Mouse (Mus musculus) fat pad, adult 2 months (tissue): Measurements from ENCODE around the gene Spaca7.
"Not testable (repeated sequence)": the region's sequence is repeated elsewhere in the genome, so short reads cannot be mapped to it uniquely, and the experiment has no call there.

Experiments used
- DNase-seq: peaks from one replicate; pipeline ENCODE4 v3.0.0-alpha.2; 2011; ENCODE audit warnings: low read depth, low spot score; ENCODE audit errors: extremely low read depth

Gene Spaca7

DNA sequence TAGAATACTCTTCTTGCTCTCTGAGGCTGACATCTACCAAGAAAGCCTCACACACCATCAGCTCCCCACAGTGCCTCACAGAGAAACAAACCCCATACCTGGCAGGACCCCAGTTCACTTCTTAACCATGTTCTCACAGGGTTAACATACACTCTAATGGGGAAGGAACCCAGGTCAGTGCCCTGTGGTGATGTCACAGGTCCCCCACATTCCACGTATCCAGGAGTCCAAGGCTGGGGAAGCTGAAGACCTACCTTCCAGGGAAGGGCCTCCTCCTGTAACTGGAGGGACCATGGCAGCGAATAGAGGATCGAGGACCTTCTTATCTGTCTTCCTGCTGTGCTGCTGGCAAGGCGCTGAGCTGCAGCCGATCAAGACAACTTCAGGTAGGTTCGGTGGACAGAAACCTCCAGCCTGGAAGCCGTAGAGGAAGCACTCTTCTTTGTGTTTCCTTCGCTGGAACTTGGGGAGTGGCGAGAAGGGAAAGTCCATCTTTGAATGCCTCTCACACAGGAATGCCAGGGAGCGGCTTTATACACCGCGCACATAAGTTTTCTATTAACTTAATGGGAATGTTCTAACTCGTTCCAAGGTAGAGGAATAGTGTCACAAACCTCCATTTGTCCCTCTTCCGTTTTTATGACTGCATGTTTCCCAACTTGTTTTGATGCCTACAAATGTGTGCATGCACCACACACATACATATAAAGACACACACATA is at the start of gene Spaca7:
Spaca7 (plus strand) TSS at position 216 of the 721 bp plus-strand sequence.
- no peak for DNase-seq

GRCm38 (mm10) chr8:12524279-12524678 is 48.5 kb upstream of the Spaca7 start:
- no peak for DNase-seq

- no peak for DNase-seq
Measured at GRCm38 (mm10) chr8:12528659-12529058, 44.2 kb upstream of the Spaca7 start.

- DNase-seq = no peak
Measured at GRCm38 (mm10) chr8:12535617-12536016, 37.2 kb upstream of the Spaca7 start.

DNA sequence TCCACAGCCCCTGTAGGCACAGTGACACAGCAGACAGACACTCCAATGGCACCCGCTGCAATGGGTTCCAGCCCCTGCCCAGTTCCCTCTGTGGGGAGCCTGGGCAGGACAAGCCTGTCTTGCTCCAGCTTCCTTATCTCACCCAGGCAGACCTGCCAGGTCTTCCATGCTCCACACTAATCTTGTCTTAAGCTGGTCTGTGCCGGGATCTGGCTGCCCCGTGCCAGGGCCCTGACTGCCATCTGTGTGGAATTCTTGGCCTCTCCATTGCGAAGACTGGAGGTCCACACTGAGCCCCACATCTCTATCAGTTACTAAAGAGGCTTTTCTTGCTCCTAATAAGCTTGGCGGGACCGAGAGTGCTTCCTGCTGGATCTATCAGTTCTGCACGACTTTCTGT is 36.5 kb upstream of the Spaca7 start:
- DNase-seq = no peak

DNA sequence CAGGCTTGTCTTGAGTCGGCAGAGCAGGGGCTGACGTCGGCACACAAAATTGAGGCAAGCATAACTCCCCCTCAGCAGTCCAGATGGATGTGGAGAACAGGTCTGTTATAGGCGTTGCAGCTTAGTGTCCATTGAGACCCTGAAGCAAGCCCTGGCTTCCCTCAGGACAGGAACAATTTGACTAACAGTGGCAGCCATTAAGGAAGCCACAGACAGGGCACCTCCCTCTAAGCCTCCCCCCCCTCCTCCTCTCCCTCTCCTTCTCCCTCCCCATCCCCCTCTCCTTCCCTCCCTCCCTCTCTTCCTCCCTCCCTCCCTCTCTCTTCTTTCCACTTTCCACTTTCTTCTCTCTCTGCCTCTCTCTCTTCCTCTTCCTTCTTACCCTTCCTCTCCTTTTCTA is 27.6 kb upstream of the Spaca7 start:
- DNase-seq = no peak

DNA sequence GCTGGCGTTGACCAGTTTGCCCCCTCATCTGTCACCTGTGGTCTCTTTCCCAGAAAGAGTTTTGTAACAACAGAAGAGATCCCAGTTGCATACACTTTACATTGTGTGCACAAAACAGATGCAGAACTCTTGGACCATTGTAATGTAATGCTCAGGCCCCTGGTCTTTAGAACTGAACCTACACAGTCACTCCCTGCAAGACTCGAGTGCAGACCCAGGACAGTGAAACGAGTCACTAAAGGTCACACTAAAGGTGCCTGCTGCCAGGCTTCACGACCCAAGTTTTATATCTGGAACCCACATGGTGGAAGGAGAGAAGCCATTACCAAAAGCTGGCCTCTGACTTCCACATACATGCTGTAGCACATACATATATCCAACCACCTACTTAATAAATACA is 27.2 kb upstream of the Spaca7 start:
- DNase-seq = no peak

DNA sequence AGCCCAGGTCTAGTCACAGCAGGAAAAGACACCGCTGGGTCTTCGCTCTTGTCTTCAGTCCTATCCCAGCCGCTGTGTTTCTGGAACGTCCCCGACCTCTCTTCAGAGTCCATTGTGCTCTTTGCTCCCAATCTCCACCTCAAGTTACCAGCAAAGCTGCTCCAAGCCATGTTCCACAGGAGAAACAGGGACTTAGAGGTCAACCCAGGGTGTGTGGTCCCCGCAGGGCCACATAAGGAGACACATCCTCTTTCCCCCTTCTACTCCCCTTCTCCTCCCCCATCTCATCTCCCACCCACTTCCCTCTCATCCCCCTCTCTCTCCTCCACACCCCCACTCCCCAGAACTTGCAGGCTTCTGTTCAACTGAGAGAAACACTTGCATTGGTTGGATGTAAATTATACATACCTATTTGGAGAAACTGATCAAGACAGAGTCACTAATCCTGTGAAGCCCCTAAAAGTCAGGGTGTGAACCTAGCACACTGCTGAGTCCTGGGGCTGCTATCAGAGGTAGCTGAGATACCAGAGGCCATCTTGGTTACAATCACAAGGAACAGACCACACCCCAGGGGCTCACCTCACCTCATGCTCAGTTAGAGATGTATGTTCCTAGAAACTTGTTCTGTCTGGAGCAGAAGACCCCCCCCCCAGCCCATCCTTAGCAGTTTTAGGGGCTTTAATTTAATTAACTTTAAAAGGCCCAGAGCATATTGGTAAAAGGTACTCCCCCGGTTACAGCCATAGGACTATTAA is 25.2 kb upstream of the Spaca7 start:
- no peak for DNase-seq

DNA sequence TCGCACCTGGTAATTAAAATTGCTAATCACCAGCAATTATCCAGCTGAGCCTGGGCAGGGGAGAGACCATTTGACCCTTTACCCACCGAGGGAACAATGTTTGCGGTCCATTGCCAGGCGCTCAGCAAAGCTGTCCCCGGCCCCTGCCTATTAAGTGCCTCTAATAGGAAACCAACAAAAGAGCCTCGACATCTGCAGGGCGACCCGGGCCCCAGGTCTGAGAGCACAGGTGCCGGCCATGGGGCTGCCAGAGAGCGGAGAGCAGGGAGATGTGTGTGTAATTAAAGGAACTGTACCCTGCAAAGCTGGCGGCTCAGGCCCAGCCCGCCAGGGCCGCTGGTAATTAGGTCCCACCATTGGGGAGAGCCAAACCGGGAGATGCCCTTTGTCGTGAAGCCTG is 24.6 kb upstream of the Spaca7 start:
- no peak for DNase-seq

DNA sequence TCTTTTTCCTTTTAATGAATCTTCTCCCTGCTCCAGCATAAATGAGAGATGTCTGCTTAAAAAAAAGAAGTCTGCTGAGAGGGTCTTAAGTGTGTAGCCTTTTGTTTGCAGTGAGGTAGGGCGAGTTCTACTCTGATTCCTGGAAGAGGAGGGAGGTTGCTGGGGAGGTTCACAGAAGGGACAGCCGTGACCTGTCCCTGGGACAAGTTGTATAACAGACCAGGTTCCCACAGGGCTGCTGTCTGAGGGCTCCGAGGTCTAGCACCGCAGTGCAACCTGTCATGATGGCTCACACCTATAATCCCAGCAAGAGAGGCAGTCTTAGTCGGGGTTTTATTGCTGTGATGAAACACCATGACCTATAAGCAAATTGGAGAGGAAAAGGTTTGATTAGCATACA is 24.1 kb upstream of the Spaca7 start:
- DNase-seq = no peak

DNA sequence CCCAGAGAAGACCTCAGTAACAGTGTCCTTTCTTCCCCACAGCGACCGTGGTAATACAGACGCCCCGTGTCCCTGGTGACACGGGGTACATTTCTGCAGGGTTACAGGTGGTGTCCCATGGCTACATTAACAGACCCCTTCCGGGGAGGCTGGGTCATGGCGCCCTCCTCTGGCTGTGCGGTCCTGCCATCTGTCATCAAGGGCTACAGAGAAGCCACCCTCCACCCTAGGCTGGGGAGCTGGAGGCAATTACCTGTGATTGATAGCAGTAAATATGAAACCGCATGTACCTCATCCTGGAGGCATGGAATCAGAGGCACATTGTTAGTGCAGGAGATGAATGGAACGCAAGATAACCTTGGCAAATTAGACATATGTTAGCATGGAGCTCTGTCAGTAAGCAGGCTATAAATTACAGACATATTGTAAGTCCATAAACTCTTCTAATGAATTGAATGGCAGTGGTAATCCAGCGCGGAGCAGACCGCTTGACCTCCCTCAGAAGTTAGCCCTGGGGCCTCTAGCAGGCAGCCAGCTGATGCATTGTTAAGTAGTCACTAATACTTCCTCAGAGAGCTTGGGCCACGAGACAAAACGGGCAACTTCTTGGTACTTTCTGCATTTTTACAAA is 17.2 kb upstream of the Spaca7 start:
- no peak for DNase-seq

- no peak for DNase-seq
Measured at GRCm38 (mm10) chr8:12558786-12559185, 14.0 kb upstream of the Spaca7 start.

GRCm38 (mm10) chr8:12561403-12561960 is 11.3 kb upstream of the Spaca7 start:
- DNase-seq = no peak

DNA sequence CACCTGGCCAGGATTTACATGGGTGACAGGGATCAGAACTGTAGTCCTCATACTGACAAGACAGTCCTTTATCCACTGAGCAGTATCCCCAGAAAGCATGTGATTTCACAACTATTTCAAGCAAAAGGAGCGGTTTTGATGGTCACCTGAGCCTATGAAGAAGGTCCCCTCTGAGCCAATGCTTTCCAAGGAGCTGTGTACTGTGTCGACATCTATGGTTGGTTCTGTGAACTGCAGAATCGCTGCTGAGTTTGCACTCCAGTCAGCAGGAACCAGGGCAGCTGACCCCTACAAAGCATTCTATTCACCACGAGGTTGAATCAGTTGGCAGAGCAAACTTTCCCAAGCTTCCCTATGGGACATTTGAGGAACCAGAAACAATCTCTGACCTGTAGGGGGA is 8.5 kb upstream of the Spaca7 start:
- no peak for DNase-seq

- no peak for DNase-seq
Measured at GRCm38 (mm10) chr8:12565488-12565887, 7.3 kb upstream of the Spaca7 start.

GRCm38 (mm10) chr8:12566509-12566908 is 6.3 kb upstream of the Spaca7 start:
- DNase-seq = no peak

DNA sequence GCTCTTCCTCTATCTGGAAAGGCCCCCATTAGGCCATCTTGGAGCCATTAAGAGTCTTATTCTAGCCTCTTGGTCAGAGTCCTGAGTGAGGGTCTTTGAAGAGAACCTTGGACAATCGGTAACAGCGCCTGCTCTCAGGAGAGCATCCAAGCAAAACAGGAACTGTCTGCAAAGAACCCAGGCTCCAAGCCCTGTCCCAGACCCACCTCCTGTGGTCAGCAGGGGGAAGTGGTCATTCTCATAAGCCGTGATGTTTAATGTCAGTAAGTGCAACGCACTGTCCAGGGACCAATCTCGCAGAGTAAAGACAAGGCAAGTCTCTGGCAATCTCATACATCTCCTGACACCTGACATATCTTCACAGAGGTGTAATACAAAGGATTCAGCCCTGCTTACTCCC is 3.2 kb downstream of the Spaca7 start:
- no peak for DNase-seq

DNA sequence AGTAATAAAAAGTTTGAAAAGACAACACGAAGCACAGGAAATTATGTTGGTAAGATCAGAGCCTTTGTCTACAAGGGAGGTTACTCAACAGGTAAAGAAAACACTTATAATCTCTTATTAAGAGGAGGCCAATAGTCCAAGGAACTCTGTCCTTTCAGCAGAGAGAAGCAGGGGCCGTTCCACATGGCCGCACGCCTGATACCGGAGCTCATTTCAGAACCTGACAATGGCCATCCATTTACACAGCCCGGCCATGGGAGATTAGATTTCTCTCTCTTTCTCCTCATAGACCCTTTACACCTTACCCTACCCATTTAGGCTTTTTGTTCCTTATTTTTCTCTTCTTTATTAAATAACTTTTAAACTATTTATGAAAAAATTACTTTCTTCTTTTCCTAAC is 3.9 kb downstream of the Spaca7 start:
- no peak for DNase-seq

- DNase-seq = not testable (repeated sequence)
Measured at GRCm38 (mm10) chr8:12579339-12579999, 6.6 kb downstream of the Spaca7 start.

GRCm38 (mm10) chr8:12583785-12584184 is 11.0 kb downstream of the Spaca7 start:
- no peak for DNase-seq

GRCm38 (mm10) chr8:12607223-12607622 is 34.4 kb downstream of the Spaca7 start:
- DNase-seq = no peak
